Comparison of ENCODE assay signal across 25 mouse cellular contexts in genomic region chr16:24955054-24955453, GRCm38 (mm10).
DNase-seq lines count a peak whose midpoint lies in the region; ATAC-seq lines count a peak whose summit lies in the region.
"Had no signal": no experiment of that assay in that cellular context is flagged by ENCODE, and none has a peak within 500 bp of the region (broad histone marks: within the 10 kb centered on the region; RNA-seq: fewer than 3 reads in every experiment).

No protein-coding gene starts in this region.

- 0 out of 2 replicates have a peak overlapping the region, but pooled peaks have one; percentile 11 for H3K27ac ChIP-seq in forebrain, embryonic 15.5 days (replicated peaks)
- no peak overlapping the region for H3K27ac ChIP-seq in forebrain, embryonic 12.5 days
- H3K27ac ChIP-seq: embryonic facial prominence, embryonic 12.5 days; embryonic facial prominence, embryonic 15.5 days; heart, adult 2 months; heart, embryonic 10.5 days; heart, embryonic 13.5 days; hindbrain, embryonic 14.5 days had no signal

- H3K27me3 ChIP-seq in forebrain, embryonic 15.5 days, result no peaks in the 10 kb centered on the region
- no peaks in the 10 kb centered on the region for H3K27me3 ChIP-seq in forebrain, embryonic 12.5 days
- H3K27me3 ChIP-seq: embryonic facial prominence, embryonic 12.5 days; embryonic facial prominence, embryonic 15.5 days; heart, embryonic 13.5 days had no signal

- H3K4me3 ChIP-seq in forebrain, embryonic 15.5 days, result no peak overlapping the region
- H3K4me3 ChIP-seq in forebrain, embryonic 12.5 days (replicated peaks), result no peak overlapping the region
- H3K4me3 ChIP-seq: embryonic facial prominence, embryonic 12.5 days; embryonic facial prominence, embryonic 15.5 days; heart, adult 2 months; heart, embryonic 10.5 days; heart, embryonic 13.5 days had no signal

- no peak for DNase-seq in frontal cortex, postnatal 36 days (ENCODE audit: low spot score in 2 of 2)
- DNase-seq in brain, adult 2 months (ENCODE audit: low read depth, low spot score), result peak; percentile 56
- no peak for DNase-seq in thymus, postnatal 25 days
- DNase-seq in layer of hippocampus, adult 11-12 months (ENCODE audit: low spot score), result no peak
- DNase-seq: adrenal gland, postnatal 10 days; adrenal gland, postnatal 36 days; cerebellum, adult 11 months; cerebellum, adult 2 months; cerebellum, adult 9-11 months; cerebellum, postnatal 25 days; gastrocnemius, postnatal 10 days; gastrocnemius, postnatal 36 days; heart, adult 2 months; heart, postnatal 14 days; heart, postnatal 4 days had no signal

- H3K36me3 ChIP-seq in forebrain, embryonic 15.5 days, result no peaks in the 10 kb centered on the region
- H3K36me3 ChIP-seq in forebrain, embryonic 12.5 days (replicated peaks), result no peaks in the 10 kb centered on the region
- H3K36me3 ChIP-seq: embryonic facial prominence, embryonic 12.5 days; G1E had no signal

- peaks cover 11% of the 10 kb centered on the region for H3K4me1 ChIP-seq in forebrain, embryonic 15.5 days
- peaks cover 4% of the 10 kb centered on the region; the same call in 1 of the 2 replicates for H3K4me1 ChIP-seq in forebrain, embryonic 12.5 days

- 50% methylated on average over 7 of the region's 7 CpGs for WGBS in forebrain, embryonic 15.5 days
- WGBS in forebrain, embryonic 12.5 days, result 63% methylated on average over 7 of the region's 7 CpGs

- H3K4me2 ChIP-seq in forebrain, embryonic 15.5 days (replicated peaks), result no peak overlapping the region
- no peak overlapping the region for H3K4me2 ChIP-seq in forebrain, embryonic 12.5 days
- H3K4me2 ChIP-seq: embryonic facial prominence, embryonic 12.5 days; embryonic facial prominence, embryonic 15.5 days; heart, embryonic 13.5 days; hindbrain, embryonic 14.5 days had no signal

- no peaks in the 10 kb centered on the region for H3K9me3 ChIP-seq in forebrain, embryonic 15.5 days
- no peaks in the 10 kb centered on the region for H3K9me3 ChIP-seq in forebrain, embryonic 12.5 days
- H3K9me3 ChIP-seq: embryonic facial prominence, embryonic 15.5 days had no signal

- ATAC-seq in forebrain, embryonic 15.5 days (replicated peaks), result 0 out of 2 replicates have a peak, but pooled peaks have one; percentile 19
- no peak for ATAC-seq in forebrain, embryonic 12.5 days (ENCODE audit: low FRiP score)
- ATAC-seq in frontal cortex, adult (ENCODE audit: low TSS enrichment), result peak; percentile 57
- ATAC-seq: intestine, postnatal 0 days had no signal

- H3K9ac ChIP-seq in forebrain, embryonic 15.5 days (replicated peaks), result no peak overlapping the region
- no peak overlapping the region for H3K9ac ChIP-seq in forebrain, embryonic 12.5 days
- H3K9ac ChIP-seq: embryonic facial prominence, embryonic 12.5 days; embryonic facial prominence, embryonic 15.5 days; heart, embryonic 13.5 days; hindbrain, embryonic 14.5 days had no signal
